Mouse (Mus musculus) stomach, embryonic 14.5 days (tissue): ENCODE results near the gene Ptprk. TPM values are rescaled to one million over a fixed set of nuclear protein-coding genes. Genes with fewer than 3 reads are reported as not detected.

Experiments
- ATAC-seq: fragments of 200-750 bp; cut with Nextera tagmentation; 2 replicates; pipeline ENCODE4 v1.8.0; 2017; ENCODE audit warnings: low read depth, moderate TSS enrichment; ENCODE audit not compliant: insufficient number of reproducible peaks, insufficient read depth, low FRiP score
- H3K27ac ChIP-seq: fragments of 300-500 bp; sonication (generic); 2 replicates; pipeline ENCODE4 v1.5.1; 2014; ENCODE audit warnings: mild to moderate bottlenecking, low read length, moderate library complexity, mixed read lengths
- H3K27me3 ChIP-seq: fragments of 300-500 bp; sonication (generic); 2 replicates; pipeline ENCODE4 v1.6.1; 2014; ENCODE audit warnings: low read length, control low read depth, mixed read lengths; ENCODE audit not compliant: control insufficient read depth, insufficient read depth
- H3K36me3 ChIP-seq: fragments of 300-500 bp; sonication (generic); 2 replicates; pipeline ENCODE4 v1.6.1; 2014; ENCODE audit warnings: mild to moderate bottlenecking, control low read depth, low read length, moderate library complexity, mixed read lengths; ENCODE audit not compliant: control insufficient read depth, insufficient read depth
- H3K4me1 ChIP-seq: fragments of 300-500 bp; sonication (generic); 2 replicates; pipeline ENCODE4 v1.6.1; 2014; ENCODE audit warnings: low read length, control low read depth, mixed read lengths; ENCODE audit not compliant: control insufficient read depth, insufficient read depth
- H3K4me2 ChIP-seq: fragments of 300-500 bp; sonication (generic); replicated peaks from 2 replicates; pipeline ENCODE4 v1.6.1; 2014; ENCODE audit warnings: low read depth, low read length, control low read depth
- H3K4me3 ChIP-seq: fragments of 300-500 bp; sonication (generic); 2 replicates; pipeline ENCODE4 v1.5.1; 2014; ENCODE audit warnings: low read depth, low read length, control low read depth
- H3K9ac ChIP-seq: fragments of 300-500 bp; sonication (generic); replicated peaks from 2 replicates; pipeline ENCODE4 v1.6.1; 2014; ENCODE audit warnings: low read depth, mild to moderate bottlenecking, control low read depth, low read length, moderate library complexity, mixed read lengths
- H3K9me3 ChIP-seq: fragments of 300-500 bp; sonication (generic); 2 replicates; pipeline ENCODE4 v1.6.1; 2016; ENCODE audit warnings: low read depth, low read length, control low read depth; ENCODE audit not compliant: control insufficient read depth
- WGBS: fragments of 180-500 bp; shearing (Covaris S2); extraction: QIAGEN DNeasy Blood & Tissue Kit; methylation state at CpG from one replicate; pipeline ENCODE4 v1.1.7; 2014; 5-methylcytosine and 5-hydroxymethylcytosine counted together
- microRNA-seq: library from miRNA; unstranded; fragments of <30 nt; microRNA quantifications from one replicate; pipeline ENCODE4, GENCODE M21; 2016
- polyA plus RNA-seq: library from polyadenylated mRNA; unstranded; fragments of >200 nt; fragmentation: Nextera tagmentation; extraction: Ambion mirVana; gene quantifications from 2 replicates; pipeline ENCODE4 v1.2.1, GENCODE M21; 2014

The Ptprk gene
- polyA plus RNA-seq, 1 experiment from 2014 or later = 67.4 TPM

DNA sequence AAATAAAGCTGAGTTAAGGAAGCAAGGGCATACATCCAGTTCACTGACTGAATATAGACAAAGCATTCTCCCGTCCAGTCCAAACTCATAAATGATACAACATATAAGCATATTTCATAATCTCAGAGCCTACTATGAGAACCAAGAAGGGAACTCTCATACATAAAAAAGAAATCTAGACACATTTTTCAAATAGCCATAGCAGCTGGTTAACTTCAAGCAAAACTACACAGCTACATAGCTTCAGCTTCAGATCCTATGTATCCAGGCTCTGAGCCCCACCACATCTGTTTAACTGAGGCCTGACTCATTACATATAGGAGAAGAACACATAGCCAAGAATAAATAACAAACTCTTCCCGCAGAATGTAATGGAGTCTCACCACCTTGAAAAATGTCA lies 539.8 kb downstream of the Ptprk start:
- Histone ChIP-seq H3K4me2 (no peak overlapping the region), H3K9me3 (no peaks in the 10 kb centered on the region), H3K4me1 (no peaks in the 10 kb centered on the region), H3K27me3 (no peaks in the 10 kb centered on the region), H3K9ac (no peak overlapping the region), H3K36me3 (no peaks in the 10 kb centered on the region), H3K4me3 (no peak overlapping the region), H3K27ac (no peak overlapping the region)
- 61% methylated on average over 2 of the region's 2 CpGs for WGBS
- no peak for ATAC-seq

DNA sequence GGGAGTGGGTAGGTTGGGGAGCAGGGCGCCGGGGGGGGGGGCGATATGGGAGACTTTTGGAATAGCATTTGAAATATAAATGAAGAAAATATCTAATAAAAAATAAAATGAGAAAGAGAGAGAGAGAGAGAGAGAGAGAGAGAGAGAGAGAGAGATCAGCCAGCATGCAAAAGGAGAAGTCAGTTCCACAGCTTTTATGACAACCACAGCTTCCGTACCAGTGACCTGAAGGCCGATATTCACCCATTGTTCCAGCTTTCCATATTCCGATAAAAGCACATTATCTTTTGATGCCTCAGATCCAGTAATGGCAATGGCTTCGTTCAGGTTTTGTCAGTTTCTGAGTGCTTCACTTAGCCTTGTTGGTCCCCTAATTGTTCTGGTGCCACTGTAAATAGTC lies 542.6 kb downstream of the Ptprk start:
- no peak overlapping the region for H3K4me3 ChIP-seq
- no peak overlapping the region for H3K27ac ChIP-seq
- no peak overlapping the region for H3K9ac ChIP-seq
- no peaks in the 10 kb centered on the region for H3K9me3 ChIP-seq
- no peaks in the 10 kb centered on the region for H3K36me3 ChIP-seq
- H3K4me2 ChIP-seq = no peak overlapping the region
- H3K27me3 ChIP-seq = no peaks in the 10 kb centered on the region
- H3K4me1 ChIP-seq = no peaks in the 10 kb centered on the region
- no peak for ATAC-seq
- WGBS = 94% methylated on average over 7 of the region's 7 CpGs

DNA sequence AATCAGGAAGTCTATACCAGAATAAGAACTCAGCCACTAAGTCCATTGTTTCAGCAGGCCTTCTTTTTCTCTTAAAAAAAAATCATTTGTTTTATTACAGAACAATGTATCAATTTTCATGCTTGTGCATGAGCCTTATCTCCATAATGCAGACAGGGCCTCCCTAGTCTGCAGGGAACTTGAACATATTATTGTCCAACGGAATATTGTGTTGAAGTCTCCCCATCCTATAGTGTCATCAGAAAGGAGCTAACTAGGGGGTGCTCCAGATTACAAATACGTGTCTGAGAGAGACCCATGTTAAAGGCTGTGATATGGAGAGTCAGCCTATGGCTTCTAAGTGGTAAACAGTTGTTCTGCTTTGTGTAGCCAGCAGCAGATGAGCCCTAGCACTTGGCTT lies 543.4 kb downstream of the Ptprk start:
- Histone ChIP-seq H3K4me1 (no peaks in the 10 kb centered on the region), H3K9me3 (no peaks in the 10 kb centered on the region), H3K9ac (no peak overlapping the region), H3K36me3 (no peaks in the 10 kb centered on the region), H3K4me3 (no peak overlapping the region), H3K27me3 (no peaks in the 10 kb centered on the region), H3K4me2 (no peak overlapping the region), H3K27ac (no peak overlapping the region)
- WGBS = 72% methylated on average over 2 of the region's 2 CpGs
- no peak for ATAC-seq

DNA sequence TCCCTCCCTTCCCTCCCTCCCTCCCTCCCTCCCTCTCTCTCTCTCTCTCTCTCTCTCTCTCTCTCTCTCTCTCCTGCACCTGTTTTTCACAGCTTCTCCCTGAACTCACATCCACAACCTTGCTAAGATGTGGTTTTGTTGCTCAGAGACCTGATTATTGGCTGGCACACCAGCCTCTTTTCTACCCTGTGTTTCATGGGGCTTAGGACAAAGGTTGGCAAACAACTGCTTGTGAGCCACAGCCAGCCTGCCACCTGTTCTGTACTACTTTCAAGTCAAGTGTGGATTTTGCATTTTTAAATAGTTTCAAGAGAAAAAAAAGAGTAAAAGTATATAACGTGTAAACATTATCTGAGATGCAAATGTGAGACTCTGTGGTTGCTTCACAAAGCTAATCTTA lies 544.8 kb downstream of the Ptprk start:
- no peaks in the 10 kb centered on the region for H3K36me3 ChIP-seq
- ATAC-seq = no peak
- no peak overlapping the region for H3K4me3 ChIP-seq
- WGBS = 93% methylated on average over 1 of the region's 1 CpGs
- no peak overlapping the region for H3K4me2 ChIP-seq
- H3K4me1 ChIP-seq = no peaks in the 10 kb centered on the region
- no peaks in the 10 kb centered on the region for H3K9me3 ChIP-seq
- H3K27me3 ChIP-seq = no peaks in the 10 kb centered on the region
- no peak overlapping the region for H3K27ac ChIP-seq
- no peak overlapping the region for H3K9ac ChIP-seq

DNA sequence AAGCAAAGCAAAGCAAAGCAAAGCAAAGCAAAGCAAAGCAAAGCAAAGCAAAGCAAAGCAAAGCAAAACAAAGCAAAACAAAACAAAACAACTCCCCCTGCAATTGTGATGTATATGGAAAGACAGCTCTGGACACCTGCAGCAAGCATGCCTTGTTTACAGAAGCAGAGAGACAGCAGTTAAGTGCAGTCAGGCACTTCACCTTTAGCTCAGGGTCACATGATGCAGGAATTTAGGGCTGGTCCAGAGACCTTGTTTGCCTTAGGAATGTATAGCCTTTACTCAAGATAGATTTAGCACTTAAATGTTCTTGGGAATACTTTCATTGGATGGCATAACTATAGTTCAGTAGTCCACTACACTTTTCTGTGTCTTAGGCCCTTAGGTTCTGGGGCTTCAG lies 561.5 kb downstream of the Ptprk start:
- H3K4me2 ChIP-seq = no peak overlapping the region
- no peak for ATAC-seq
- H3K27me3 ChIP-seq = no peaks in the 10 kb centered on the region
- H3K27ac ChIP-seq = no peak overlapping the region
- no peak overlapping the region for H3K4me3 ChIP-seq
- H3K9ac ChIP-seq = no peak overlapping the region
- H3K36me3 ChIP-seq = no peaks in the 10 kb centered on the region
- no peaks in the 10 kb centered on the region for H3K4me1 ChIP-seq
- H3K9me3 ChIP-seq = no peaks in the 10 kb centered on the region

DNA sequence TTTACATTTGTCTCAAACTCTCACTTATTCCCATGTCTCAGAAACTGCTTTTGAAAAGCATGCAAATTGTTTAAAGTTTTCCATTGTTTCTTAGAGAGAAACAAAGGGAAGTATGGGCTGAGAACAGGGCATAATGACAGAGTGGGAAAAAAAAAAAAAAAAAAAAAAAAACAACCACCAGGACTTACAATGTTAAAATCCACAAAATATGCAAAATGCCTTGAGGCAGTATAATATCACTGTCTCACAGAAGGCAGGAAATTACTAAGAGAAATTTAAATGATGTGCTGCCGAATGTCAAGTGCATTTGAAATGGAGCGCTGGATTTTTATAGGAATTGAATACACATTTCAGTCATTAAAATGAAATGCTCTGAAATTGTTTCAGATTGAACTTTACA lies 567.3 kb downstream of the Ptprk start:
- Histone ChIP-seq H3K9ac (no peak overlapping the region), H3K4me1 (no peaks in the 10 kb centered on the region), H3K36me3 (no peaks in the 10 kb centered on the region), H3K9me3 (no peaks in the 10 kb centered on the region), H3K27me3 (no peaks in the 10 kb centered on the region), H3K4me3 (no peak overlapping the region), H3K27ac (no peak overlapping the region), H3K4me2 (no peak overlapping the region)
- no peak for ATAC-seq
- 93% methylated on average over 2 of the region's 2 CpGs for WGBS

Small RNAs within 50 kb of the gene (microRNA-seq; reads per million reads assigned to microRNA genes)
- gene Gm22370 = not detected
